Mouse (Mus musculus) splenic B cell, adult 2 months (primary cell): ENCODE measurements around the gene Cdc42se2.

Experiments
- DNase-seq: peaks from one replicate; pipeline ENCODE4 v3.0.0-alpha.2; 2011; ENCODE audit warnings: low read depth, low spot score
- H3K27me3 ChIP-seq: 2 replicates; pipeline ENCODE4 v1.6.1; 2012; ENCODE audit warnings: mild to moderate bottlenecking, low read length, moderate library complexity, mixed read lengths; ENCODE audit not compliant: control insufficient read depth, poor library complexity, insufficient read depth, severe bottlenecking
- H3K36me3 ChIP-seq: 2 replicates; pipeline ENCODE4 v1.6.1; 2012; ENCODE audit warnings: mild to moderate bottlenecking, low read length, moderate library complexity, mixed read lengths; ENCODE audit not compliant: control insufficient read depth, poor library complexity, insufficient read depth, severe bottlenecking

Cdc42se2 gene

GRCm38 (mm10) chr11:54694291-54694690 lies 93.2 kb downstream of the Cdc42se2 start:
- no peaks in the 10 kb centered on the region for H3K27me3 ChIP-seq
- no peak for DNase-seq
- H3K36me3 ChIP-seq: peaks cover 20% of the 10 kb centered on the region

- H3K27me3 ChIP-seq: no peaks in the 10 kb centered on the region
- DNase-seq: no peak
- H3K36me3 ChIP-seq: peaks cover 20% of the 10 kb centered on the region
Observed at GRCm38 (mm10) chr11:54693696-54694095, 93.8 kb downstream of the Cdc42se2 start.

- DNase-seq: no peak
- Histone ChIP-seq H3K27me3 (no peaks in the 10 kb centered on the region), H3K36me3 (peaks cover 27% of the 10 kb centered on the region)
Observed at GRCm38 (mm10) chr11:54691179-54691578, 96.3 kb downstream of the Cdc42se2 start.

- DNase-seq: no peak
- H3K36me3 ChIP-seq: peaks cover 25% of the 10 kb centered on the region
Observed at GRCm38 (mm10) chr11:54690171-54690570, 97.3 kb downstream of the Cdc42se2 start.

GRCm38 (mm10) chr11:54684831-54685230 lies 102.6 kb downstream of the Cdc42se2 start:
- Histone ChIP-seq H3K27me3 (no peaks in the 10 kb centered on the region), H3K36me3 (peaks cover 27% of the 10 kb centered on the region)
- DNase-seq: no peak

More at GRCm38 (mm10) chr11:54690171-54690570, 97.3 kb downstream of the Cdc42se2 start:
- H3K27me3 ChIP-seq: no peaks in the 10 kb centered on the region

GRCm38 (mm10) chr11:54679141-54679540 lies 108.3 kb downstream of the Cdc42se2 start:
- DNase-seq: no peak
- H3K27me3 ChIP-seq: no peaks in the 10 kb centered on the region
- peaks cover 28% of the 10 kb centered on the region for H3K36me3 ChIP-seq

GRCm38 (mm10) chr11:54675792-54676489 lies 111.5 kb downstream of the Cdc42se2 start:
- H3K36me3 ChIP-seq: peaks cover 23% of the 10 kb centered on the region
- H3K27me3 ChIP-seq: no peaks in the 10 kb centered on the region
- no peak for DNase-seq

GRCm38 (mm10) chr11:54673575-54674298 lies 113.7 kb downstream of the Cdc42se2 start:
- H3K36me3 ChIP-seq: peaks cover 14% of the 10 kb centered on the region
- no peak for DNase-seq
- H3K27me3 ChIP-seq: no peaks in the 10 kb centered on the region
